ENCODE assay signal across 15 mouse cellular contexts in genomic region chr7:80119198-80119597, GRCm38 (mm10). TPM values are rescaled to one million over a fixed set of nuclear protein-coding genes. Genes with fewer than 3 reads are reported as not detected.
DNase-seq lines count a peak whose midpoint lies in the region; ATAC-seq lines count a peak whose summit lies in the region.
"Had no signal": no experiment of that assay in that cellular context is flagged by ENCODE, and none has a peak within 500 bp of the region (broad histone marks: within the 10 kb centered on the region; RNA-seq: fewer than 3 reads in every experiment).

No protein-coding gene starts in this region.

- no peak; the same call in 1 of the 2 replicates for ATAC-seq in heart, embryonic 13.5 days (ENCODE audit: extremely low read depth, insufficient number of reproducible peaks, low FRiP score, low TSS enrichment)
- ATAC-seq: activated CD4-positive, CD25-positive, alpha-beta regulatory T cell, adult 4 months; intestine, embryonic 15.5 days had no signal

- H3K36me3 ChIP-seq in heart, embryonic 13.5 days: no peaks in the 10 kb centered on the region
- H3K36me3 ChIP-seq: embryonic facial prominence, embryonic 13.5 days; intestine, embryonic 15.5 days; limb, embryonic 12.5 days; neural tube, embryonic 15.5 days had no signal

- H3K27ac ChIP-seq in heart, embryonic 13.5 days (replicated peaks): peak overlapping the region; percentile 98
- H3K27ac ChIP-seq: embryonic facial prominence, embryonic 13.5 days; intestine, embryonic 15.5 days; limb, embryonic 12.5 days; neural tube, embryonic 15.5 days had no signal

- no peaks in the 10 kb centered on the region for H3K9me3 ChIP-seq in heart, embryonic 13.5 days
- H3K9me3 ChIP-seq: embryonic facial prominence, embryonic 13.5 days; intestine, embryonic 15.5 days; limb, embryonic 12.5 days; neural tube, embryonic 15.5 days had no signal

- H3K9ac ChIP-seq in heart, embryonic 13.5 days: peak overlapping the region; percentile 74
- H3K9ac ChIP-seq: embryonic facial prominence, embryonic 13.5 days; intestine, embryonic 15.5 days; limb, embryonic 12.5 days; neural tube, embryonic 15.5 days had no signal

- peaks cover 69% of the 10 kb centered on the region for H3K4me1 ChIP-seq in heart, embryonic 13.5 days

- WGBS in heart, embryonic 13.5 days: 20% methylated on average over 4 of the region's 4 CpGs

- DNase-seq in frontal cortex, postnatal 36 days (ENCODE audit: low spot score in 2 of 2): peak; percentile 40 to 56
- no peak for DNase-seq in frontal cortex, postnatal 14 days (ENCODE audit: low spot score in 2 of 2)
- peak; percentile 59 for DNase-seq in right cerebral cortex, adult 18-20 months
- no peak for DNase-seq in right cerebral cortex, postnatal 4 days
- DNase-seq in telencephalon, adult 2 months (ENCODE audit: low read depth, low spot score): peak; percentile 60
- no peak for DNase-seq in ovary, postnatal 10 days (ENCODE audit: low spot score)
- DNase-seq: kidney, postnatal 14 days; lung, adult 18-20 months; thymus, postnatal 25 days had no signal

- H3K4me3 ChIP-seq in heart, embryonic 13.5 days: no peak overlapping the region
- H3K4me3 ChIP-seq: embryonic facial prominence, embryonic 13.5 days; intestine, embryonic 15.5 days; limb, embryonic 12.5 days; neural tube, embryonic 15.5 days had no signal

- H3K27me3 ChIP-seq in heart, embryonic 13.5 days (replicated peaks): no peaks in the 10 kb centered on the region
- H3K27me3 ChIP-seq: embryonic facial prominence, embryonic 13.5 days; intestine, embryonic 15.5 days; limb, embryonic 12.5 days; neural tube, embryonic 15.5 days had no signal

- peak overlapping the region; percentile 50 for H3K4me2 ChIP-seq in heart, embryonic 13.5 days
- H3K4me2 ChIP-seq: embryonic facial prominence, embryonic 13.5 days; intestine, embryonic 15.5 days; limb, embryonic 12.5 days; neural tube, embryonic 15.5 days had no signal

RNA-seq across cellular contexts. Expression of gene Idh2, which starts 4.0 kb away (rescaled TPM):
- polyA plus RNA-seq in heart, embryonic 13.5 days (2015; fragmentation: Nextera tagmentation; extraction: Ambion mirVana): 1,911 and 2,152 TPM in 2 replicates

Comparison
In these comparisons a context has a peak if more than half of its experiments do, and no peak if none do; other contexts are left out.
1. DNase-seq: peak in frontal cortex, postnatal 36 days (2 of 2), right cerebral cortex, adult 18-20 months (single experiment) and telencephalon, adult 2 months (single experiment); none in frontal cortex, postnatal 14 days (0 of 2), right cerebral cortex, postnatal 4 days (single experiment) and ovary, postnatal 10 days (single experiment).